Mouse (Mus musculus) right cerebral cortex, postnatal 36 days (tissue): ENCODE measurements around the gene Wipi2.

Experiments
- DNase-seq, 2 experiments: peaks; one replicate each; pipeline ENCODE4 v3.0.0; 2022; ENCODE audit warnings: low spot score in 2 of 2, mixed read lengths in 1 of 2

Gene Wipi2

GRCm38 (mm10) chr5:142692971-142693737 lies 65.7 kb downstream of the Wipi2 start:
- no peak for DNase-seq

DNA sequence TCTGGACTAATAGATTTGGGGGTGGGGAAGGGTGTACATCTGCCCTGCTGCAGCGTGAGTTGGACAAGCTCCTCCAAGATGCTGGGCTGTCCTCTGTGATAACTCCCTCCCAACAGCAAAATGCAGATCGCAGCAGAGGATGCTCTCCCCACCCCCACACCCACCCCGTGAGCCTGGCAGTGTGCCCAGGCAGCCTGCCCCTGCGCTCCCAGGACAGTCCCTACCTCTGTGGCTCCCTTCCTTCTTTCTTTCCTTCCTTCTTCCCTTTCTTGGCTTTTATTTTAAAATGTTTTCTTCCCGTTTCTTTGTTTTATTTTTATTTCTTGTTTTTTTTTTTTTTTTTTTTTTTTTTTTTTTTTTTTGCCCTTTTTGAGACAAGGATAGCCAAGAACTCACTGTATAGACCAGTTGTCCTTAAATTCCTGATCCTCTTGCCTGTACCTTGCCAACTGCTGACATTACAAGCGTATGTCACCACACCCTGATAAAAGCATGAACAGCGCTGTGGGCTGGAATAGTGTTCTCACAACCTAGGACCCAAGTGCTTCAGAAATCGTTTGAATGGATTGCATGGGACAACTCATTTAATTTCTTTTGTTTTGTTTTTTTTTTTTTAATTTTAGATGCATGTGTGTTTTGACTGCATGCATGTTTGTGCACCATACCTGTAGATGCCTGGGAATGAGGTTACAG lies 66.4 kb downstream of the Wipi2 start:
- DNase-seq = no peak

GRCm38 (mm10) chr5:142694627-142695340 lies 67.3 kb downstream of the Wipi2 start:
- DNase-seq = no peak

GRCm38 (mm10) chr5:142696258-142696657 lies 68.8 kb downstream of the Wipi2 start:
- no peak for DNase-seq

DNA sequence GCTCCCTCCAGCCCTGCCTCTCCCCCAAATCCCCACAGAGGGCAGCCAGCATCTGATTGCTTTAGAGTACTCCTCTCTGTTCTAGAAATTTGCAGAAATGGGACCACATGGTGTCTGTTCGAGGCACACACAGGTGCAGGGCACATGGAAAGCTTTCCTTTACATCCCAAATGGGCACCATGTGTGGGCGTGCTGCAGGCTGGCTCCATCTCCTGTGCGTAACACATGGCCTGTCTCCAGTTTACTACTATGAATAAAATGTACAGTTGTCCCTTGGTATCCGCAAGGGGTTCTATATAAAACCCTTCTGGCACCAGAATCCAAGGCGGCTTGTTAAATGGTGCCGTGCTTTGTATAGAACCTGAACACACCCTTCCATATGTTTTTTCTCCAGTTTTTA lies 69.4 kb downstream of the Wipi2 start:
- peak; percentile 77 to 88 for DNase-seq

DNA sequence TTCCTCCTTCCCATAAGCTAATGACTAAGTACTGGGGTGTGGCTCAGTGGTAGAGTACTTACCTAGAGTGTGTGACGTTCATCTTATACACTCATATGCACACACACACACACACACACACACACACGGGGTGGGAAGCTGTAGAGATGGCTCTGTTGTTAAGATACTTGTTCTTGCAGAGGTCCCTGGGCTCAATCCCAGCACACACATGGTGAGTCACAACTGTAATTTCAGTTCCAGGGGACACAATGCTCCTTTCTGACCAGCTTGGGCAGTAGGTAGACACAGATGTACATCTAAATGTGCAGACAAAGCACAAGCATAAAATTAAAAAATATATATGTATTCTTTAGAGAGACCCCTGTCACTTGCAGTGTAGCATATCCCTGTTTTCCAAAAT lies 70.2 kb downstream of the Wipi2 start:
- DNase-seq = no peak

DNA sequence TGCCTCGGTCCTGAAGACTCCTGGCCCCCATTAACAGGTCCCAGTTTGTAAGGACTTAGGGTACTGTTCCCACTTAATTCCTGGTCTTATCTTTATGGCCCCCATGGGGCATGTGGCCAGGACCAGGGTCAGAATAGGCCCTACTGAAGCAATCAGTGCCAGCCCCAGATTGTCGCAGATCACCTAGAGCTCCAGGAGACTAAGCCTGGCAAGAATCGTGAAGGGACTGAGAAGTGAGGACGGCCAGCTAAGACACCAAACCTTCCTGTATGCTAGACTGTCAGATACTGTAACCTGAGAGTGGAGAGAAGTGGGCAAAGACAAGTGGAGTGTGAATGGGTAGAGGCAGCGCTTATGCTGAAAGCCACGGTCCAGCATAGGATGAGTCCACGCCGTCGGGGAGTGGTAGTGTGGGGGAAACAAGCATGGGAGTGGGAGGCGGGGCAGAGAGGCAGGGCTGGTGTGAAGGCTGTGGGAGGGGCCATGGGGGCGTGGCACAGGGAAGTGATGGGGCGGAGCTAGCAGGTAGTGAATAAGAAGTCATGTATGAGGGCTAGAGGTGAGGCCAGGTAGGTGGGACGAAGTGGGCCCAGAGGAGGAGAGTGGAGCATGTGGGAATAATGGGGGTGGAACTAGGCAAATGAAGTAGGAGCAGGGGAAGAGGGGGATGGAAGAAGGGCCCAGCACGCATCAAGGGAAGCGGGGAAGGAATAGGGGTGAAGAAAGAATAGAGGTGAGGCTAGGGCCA lies 73.5 kb downstream of the Wipi2 start:
- DNase-seq = no peak

- no peak for DNase-seq
Measured at GRCm38 (mm10) chr5:142701651-142702510, 74.4 kb downstream of the Wipi2 start.

DNA sequence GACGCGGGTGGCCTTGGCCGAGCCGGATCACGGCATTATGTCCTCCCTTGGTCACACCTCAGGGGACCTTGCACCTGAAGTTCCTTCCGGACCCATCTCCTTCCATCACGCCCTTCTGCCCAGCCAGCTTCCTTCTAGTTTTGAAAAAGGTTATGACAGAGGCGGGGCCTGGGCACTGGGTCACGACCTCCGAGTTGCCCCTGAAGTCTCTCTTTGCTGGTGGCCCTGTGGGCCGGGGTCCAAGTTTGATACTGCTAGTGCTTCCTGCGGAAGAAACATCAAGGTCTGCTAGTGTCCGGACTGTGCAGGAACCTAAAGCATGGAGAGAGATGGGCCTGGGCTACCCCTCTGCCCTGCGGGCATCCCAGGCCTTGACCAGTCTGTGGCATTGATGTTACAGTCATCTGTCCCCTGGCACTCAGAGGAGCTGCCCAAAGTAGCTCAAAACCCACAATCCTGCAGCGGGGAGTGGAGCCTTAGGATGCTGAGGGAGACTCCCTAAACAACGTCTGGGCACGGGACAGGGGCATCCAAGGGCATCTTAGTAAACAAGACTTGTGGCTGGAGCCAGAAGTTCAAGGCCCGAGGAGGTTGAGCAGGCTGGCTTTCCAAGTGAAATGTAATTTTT lies 75.1 kb downstream of the Wipi2 start:
- no peak for DNase-seq

- peak in 1 of 2 experiments; percentile 35 for DNase-seq
Measured at GRCm38 (mm10) chr5:142703569-142703968, 76.1 kb downstream of the Wipi2 start.

- DNase-seq = no peak
Measured at GRCm38 (mm10) chr5:142707709-142708108, 80.2 kb downstream of the Wipi2 start.

DNA sequence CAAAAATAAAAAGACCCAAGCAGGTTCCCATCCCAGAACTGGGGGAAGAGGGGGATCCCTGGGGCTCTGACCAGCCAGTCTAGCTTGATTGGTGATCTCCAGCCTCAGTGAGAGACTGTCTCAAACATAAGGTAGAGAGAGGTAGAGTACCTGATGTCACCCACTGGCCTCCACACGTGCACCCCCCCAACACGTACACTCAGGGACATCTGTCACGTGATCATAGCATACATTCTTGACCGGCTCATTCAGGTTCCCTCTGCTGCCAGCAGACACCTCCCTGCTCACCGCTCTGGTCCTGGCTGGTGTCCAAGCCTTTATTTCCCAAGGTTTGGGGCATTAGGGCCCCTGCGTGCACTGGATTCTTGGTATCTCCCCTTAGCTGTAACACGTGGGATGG lies 81.9 kb downstream of the Wipi2 start:
- DNase-seq = no peak

GRCm38 (mm10) chr5:142712373-142712772 lies 84.9 kb downstream of the Wipi2 start:
- DNase-seq = no peak

- no peak for DNase-seq
Measured at GRCm38 (mm10) chr5:142713966-142714365, 86.5 kb downstream of the Wipi2 start.

DNA sequence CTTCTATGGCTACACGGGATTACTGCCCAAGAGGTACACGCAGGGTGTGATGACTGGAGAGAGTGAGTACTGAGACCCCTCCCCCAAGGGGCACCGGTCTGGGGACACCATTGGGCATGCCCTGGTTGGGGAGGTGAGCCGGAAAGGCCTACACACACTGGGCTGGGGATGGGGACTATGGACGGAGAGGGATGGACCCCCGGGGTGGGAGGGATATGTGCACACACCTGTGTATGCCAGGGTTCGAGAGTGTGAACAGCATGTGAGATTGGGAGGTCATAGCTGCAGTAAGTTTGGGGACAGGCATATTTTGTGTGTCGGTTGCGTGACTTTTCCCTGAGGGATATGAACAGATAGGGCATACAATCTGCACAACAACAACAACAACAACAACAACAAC lies 87.6 kb downstream of the Wipi2 start:
- no peak for DNase-seq

- no peak for DNase-seq
Measured at GRCm38 (mm10) chr5:142716056-142716455, 88.6 kb downstream of the Wipi2 start.

GRCm38 (mm10) chr5:142718037-142718436 lies 90.5 kb downstream of the Wipi2 start:
- DNase-seq = peak; percentile 54 to 63

DNA sequence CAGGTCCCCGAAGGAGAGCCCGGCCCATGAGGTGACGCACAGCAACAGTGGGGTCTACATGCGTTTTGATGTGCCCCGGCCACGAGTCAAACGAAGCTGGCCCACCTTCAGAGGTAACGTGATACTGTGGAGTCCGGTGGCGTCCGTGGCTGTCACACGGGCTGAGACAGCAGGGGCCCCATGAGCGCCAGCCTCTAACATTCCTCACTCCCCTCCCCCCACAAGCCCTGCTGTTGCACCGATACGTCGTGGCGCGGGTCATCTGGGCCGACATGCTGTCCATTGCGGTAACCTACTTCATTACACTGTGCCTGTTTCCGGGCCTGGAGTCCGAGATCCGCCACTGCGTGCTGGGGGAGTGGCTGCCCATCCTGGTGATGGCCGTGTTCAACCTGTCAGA lies 91.0 kb downstream of the Wipi2 start:
- no peak for DNase-seq

DNA sequence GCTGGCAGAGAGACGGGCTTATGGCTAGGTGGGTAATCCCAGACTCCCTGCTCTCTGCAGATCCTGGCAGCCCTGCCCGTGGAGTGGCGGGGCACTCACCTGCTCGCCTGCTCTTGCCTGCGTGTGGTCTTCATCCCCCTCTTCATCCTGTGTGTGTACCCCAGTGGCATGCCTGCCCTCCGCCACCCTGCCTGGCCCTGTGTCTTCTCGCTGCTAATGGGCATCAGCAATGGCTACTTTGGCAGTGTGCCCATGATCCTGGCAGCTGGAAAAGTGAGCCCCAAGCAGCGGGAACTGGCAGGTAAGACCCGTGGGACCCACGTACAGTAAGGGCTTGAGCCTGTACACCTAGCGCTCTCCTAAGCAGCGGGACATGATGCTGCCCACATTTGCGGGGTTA lies 92.4 kb downstream of the Wipi2 start:
- no peak for DNase-seq
